Comparison of ENCODE assay signal across 9 mouse cellular contexts in the genomic region with DNA sequence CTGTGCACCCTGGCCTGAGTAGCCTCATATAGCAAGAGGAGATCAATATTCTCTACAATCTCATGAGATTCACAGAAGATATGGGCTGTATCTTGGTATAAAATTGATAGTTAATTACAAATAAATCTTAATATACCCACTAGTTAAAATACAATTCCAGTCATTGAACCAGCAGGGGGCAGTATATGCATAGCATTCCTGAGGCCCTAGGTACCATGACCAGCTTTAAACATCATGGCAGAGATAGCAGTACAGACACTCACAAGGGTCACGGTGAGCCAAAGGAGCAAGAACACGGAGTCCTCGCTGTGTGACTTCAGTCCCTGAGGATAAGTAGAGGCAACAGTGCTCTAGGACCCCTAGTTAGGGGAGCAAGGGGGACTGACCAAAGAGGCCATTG. TPM values are rescaled to one million over a fixed set of nuclear protein-coding genes. Genes with fewer than 3 reads are reported as not detected.
DNase-seq lines count a peak whose midpoint lies in the region; ATAC-seq lines count a peak whose summit lies in the region.
"Had no signal": no experiment of that assay in that cellular context is flagged by ENCODE, and none has a peak within 500 bp of the region (broad histone marks: within the 10 kb centered on the region; RNA-seq: fewer than 3 reads in every experiment).

No protein-coding gene starts in this region.

- no peaks in the 10 kb centered on the region for H3K9me3 ChIP-seq in liver, embryonic 12.5 days (replicated peaks)
- H3K9me3 ChIP-seq: neural tube, embryonic 12.5 days had no signal

- peaks cover 11% of the 10 kb centered on the region; the same call in 1 of the 2 replicates for H3K27me3 ChIP-seq in liver, embryonic 12.5 days (replicated peaks)
- H3K27me3 ChIP-seq: neural tube, embryonic 12.5 days had no signal

- H3K36me3 ChIP-seq in liver, embryonic 12.5 days: no peaks in the 10 kb centered on the region
- H3K36me3 ChIP-seq: neural tube, embryonic 12.5 days had no signal

- no peak for ATAC-seq in cerebellum, adult (ENCODE audit: insufficient number of reproducible peaks, low FRiP score, low TSS enrichment)
- ATAC-seq in liver, embryonic 12.5 days: no peak

- WGBS in liver, embryonic 12.5 days (ENCODE audit: insufficient replicate concordance): 40% methylated on average over 3 of the region's 3 CpGs

- no peak overlapping the region for H3K9ac ChIP-seq in liver, embryonic 12.5 days
- H3K9ac ChIP-seq: neural tube, embryonic 12.5 days had no signal

- peak; percentile 28 for DNase-seq in cerebellum, adult 11 months
- DNase-seq in liver (peak; percentile 24), ZHBTc4 (ENCODE audit: low read depth, low spot score) (peak; percentile 67)
- peak; percentile 31 to 71 for DNase-seq in heart, postnatal 14 days
- DNase-seq in lung, postnatal 25 days (ENCODE audit: low spot score): peak; percentile 69
- no peak for DNase-seq in urinary bladder, adult 2 months (ENCODE audit: low spot score)

- H3K4me1 ChIP-seq in liver, embryonic 12.5 days: no peaks in the 10 kb centered on the region
- H3K4me1 ChIP-seq: neural tube, embryonic 12.5 days had no signal

- intact Hi-C loops in heart, postnatal 14 days (cut with DNase I): loop anchor here (1.0 to 5.0 kb wide), 2 partner anchors 47 to 105 kb away; no protein-coding TSS in a partner anchor

- H3K27ac ChIP-seq in liver, embryonic 12.5 days: no peak overlapping the region
- H3K27ac ChIP-seq: neural tube, embryonic 12.5 days had no signal

- no peak overlapping the region for H3K4me3 ChIP-seq in liver, embryonic 12.5 days
- H3K4me3 ChIP-seq: neural tube, embryonic 12.5 days had no signal

- no peak overlapping the region for H3K4me2 ChIP-seq in liver, embryonic 12.5 days
- H3K4me2 ChIP-seq: neural tube, embryonic 12.5 days had no signal

RNA-seq across cellular contexts. Expression of gene Ephx1, which starts 28.6 kb away (rescaled TPM):
- 2.1 and 2.2 TPM in 2 replicates for polyA plus RNA-seq in liver, embryonic 12.5 days (2016; fragmentation: Nextera tagmentation; extraction: Ambion mirVana)
- 10 to 100 TPM; 20.7 to 25.9 TPM for total RNA-seq in heart, postnatal 14 days (2021)
- polyA plus RNA-seq in urinary bladder, adult 2 months (2012; rRNA removed): 159 and 184 TPM in 2 replicates

RNA-seq across cellular contexts. Expression of gene Tmem63a, which starts 50.0 kb away (rescaled TPM):
- 6.5 and 6.6 TPM in 2 replicates for polyA plus RNA-seq in liver, embryonic 12.5 days (2016; fragmentation: Nextera tagmentation; extraction: Ambion mirVana)
- total RNA-seq in heart, postnatal 14 days (2021): 10 to 100 TPM; 14.9 to 15.3 TPM
- 72.8 and 80.0 TPM in 2 replicates for polyA plus RNA-seq in urinary bladder, adult 2 months (2012; rRNA removed)

RNA-seq across cellular contexts. Expression of gene Lefty1, which starts 57.3 kb away (rescaled TPM):
- 4.7 and 7.1 TPM in 2 replicates for polyA plus RNA-seq in liver, embryonic 12.5 days (2016; fragmentation: Nextera tagmentation; extraction: Ambion mirVana)
- under 1 TPM; 0.66 to 0.81 TPM for total RNA-seq in heart, postnatal 14 days (2021)
- 27.3 and 32.8 TPM in 2 replicates for polyA plus RNA-seq in urinary bladder, adult 2 months (2012; rRNA removed)

RNA-seq across cellular contexts. Expression of gene 9130409I23Rik, which starts 58.9 kb away (rescaled TPM):
- 0.08 TPM in 1 of 2 replicates, not detected in the other for polyA plus RNA-seq in liver, embryonic 12.5 days (2016; fragmentation: Nextera tagmentation; extraction: Ambion mirVana)
- total RNA-seq in heart, postnatal 14 days (2021): not detected
- 0.28 and 0.33 TPM in 2 replicates for polyA plus RNA-seq in urinary bladder, adult 2 months (2012; rRNA removed)
- polyA plus RNA-seq: neural tube, embryonic 12.5 days had no signal

Comparison
In these comparisons a context has a peak if more than half of its experiments do, and no peak if none do; other contexts are left out.
1. RNA of gene Ephx1, which starts 28.6 kb away (polyA plus RNA-seq): 159 to 184 TPM in urinary bladder, adult 2 months; 2.1 to 2.2 TPM in liver, embryonic 12.5 days; every median in the first group is over 10 times any median in the second.